Mouse (Mus musculus) spleen, postnatal 36 days (tissue): Measurements from ENCODE around the gene Acvr1.
A peak's percentile ranks its signal among the peaks of the same experiment; 100 is the strongest.

Experiments
- DNase-seq, 2 experiments: peaks; one replicate each; pipeline ENCODE4 v3.0.0; 2022; ENCODE audit warnings: low spot score in 2 of 2, mixed read lengths in 1 of 2

The Acvr1 gene

DNA sequence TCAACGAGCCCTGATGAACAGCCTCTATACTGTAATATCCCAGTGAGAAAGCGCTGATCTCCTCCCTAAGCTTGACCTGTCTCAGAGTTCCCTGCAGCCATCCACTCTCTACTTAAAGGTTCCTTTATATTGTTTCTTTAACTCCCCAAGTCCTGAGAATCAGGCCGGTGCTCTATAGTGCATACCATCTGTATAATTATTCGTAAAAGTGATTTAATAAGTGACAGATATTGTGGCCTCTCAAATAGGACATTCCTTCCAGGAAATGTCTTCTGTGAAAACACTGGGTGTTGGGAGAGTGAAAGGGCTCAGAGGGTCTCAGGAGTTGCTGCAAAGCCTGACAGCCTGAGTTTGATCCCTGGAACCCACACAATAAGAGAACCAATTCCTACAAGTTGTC lies 88.8 kb downstream of the Acvr1 start:
- no peak for DNase-seq

GRCm38 (mm10) chr2:58476956-58477715 lies 89.8 kb downstream of the Acvr1 start:
- DNase-seq: peak; percentile 10 to 31

DNA sequence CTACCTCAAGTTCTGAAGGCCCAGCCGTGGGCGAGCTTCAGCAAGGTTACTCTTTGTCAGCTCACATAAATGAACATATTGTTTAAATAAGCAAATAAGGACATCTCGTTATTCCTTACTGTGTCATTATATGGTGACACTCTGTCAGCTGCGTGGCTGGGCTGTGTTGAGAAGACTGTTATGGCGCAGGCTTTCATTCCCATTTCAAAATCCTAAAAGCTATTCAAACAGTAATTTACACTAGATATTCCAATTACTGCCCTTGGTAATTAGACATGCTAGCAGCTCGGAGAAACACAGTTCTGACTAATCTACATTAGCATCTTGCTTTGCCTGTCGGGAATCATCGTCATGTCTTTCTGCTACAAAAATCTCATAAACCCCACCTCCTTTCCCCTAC lies 91.4 kb downstream of the Acvr1 start:
- DNase-seq: no peak

DNA sequence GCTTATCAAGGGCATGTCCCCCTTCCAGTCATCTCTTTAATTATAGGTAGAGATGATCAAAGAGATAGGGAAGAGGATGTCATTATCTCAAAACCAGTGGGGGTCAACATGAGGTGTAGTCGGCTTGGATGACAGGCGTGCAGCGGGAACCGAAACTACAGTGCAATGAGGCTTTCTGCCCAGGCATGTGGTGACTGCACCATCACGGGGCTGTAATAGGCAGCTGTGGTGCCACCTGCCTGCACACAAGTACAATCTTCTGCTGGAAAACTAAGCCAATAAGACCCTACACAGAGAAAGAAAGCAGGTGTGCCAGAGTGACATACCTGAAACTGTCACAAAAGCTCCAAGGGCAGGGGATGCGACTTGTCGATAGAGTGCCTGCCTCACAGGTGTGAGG lies 96.7 kb downstream of the Acvr1 start:
- DNase-seq: peak in 1 of 2 experiments; percentile 8

DNA sequence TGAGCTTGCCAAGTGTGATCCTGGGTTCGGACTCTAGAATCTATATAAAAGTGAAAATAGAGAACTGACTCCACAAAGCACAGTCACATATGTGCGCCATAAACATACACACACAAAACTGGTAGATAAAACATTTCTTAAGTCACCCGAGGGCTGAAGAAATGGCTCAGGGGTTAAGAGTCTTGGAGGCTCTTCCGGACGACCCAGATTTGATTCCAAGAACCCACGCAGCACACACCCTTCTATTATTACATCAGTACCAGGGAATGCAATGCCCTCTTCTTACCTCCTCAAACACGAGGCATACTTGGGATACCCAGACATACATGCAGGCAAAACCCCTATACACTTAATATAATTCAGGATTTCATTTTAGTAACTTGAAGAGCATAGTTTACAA lies 97.1 kb downstream of the Acvr1 start, which contains the start of gene Gm17409:
Gene Gm17409 (plus strand): TSS at position 301 of the 400 bp plus-strand sequence.
- DNase-seq: no peak

DNA sequence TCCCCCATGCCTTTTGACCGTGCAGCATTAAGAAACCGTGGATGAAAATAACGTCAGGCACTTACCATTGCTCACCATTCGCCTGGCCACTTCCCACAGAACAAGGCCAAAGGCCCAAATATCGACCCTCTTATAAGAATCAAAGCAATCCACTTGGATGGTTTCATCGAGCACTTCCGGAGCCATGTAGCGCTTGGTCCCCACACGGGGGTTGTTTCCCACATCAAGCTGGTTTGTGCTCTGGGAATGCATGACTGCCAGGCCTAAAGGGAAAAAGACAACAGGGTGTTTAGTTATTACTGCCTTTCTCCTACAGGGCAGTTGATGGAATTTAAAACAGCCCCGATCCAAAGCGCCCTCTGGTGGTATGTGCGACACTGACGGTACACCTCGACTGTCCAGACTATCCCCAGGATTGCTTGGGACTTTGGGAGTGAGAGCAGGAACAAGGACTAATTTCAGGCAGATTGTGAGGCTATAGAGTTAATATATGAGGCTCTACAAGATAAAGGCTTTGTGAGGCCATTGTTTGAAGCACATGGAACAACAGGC lies 108.1 kb downstream of the Acvr1 start:
- no peak for DNase-seq

GRCm38 (mm10) chr2:58457488-58457865 lies 109.5 kb downstream of the Acvr1 start:
- no peak for DNase-seq

DNA sequence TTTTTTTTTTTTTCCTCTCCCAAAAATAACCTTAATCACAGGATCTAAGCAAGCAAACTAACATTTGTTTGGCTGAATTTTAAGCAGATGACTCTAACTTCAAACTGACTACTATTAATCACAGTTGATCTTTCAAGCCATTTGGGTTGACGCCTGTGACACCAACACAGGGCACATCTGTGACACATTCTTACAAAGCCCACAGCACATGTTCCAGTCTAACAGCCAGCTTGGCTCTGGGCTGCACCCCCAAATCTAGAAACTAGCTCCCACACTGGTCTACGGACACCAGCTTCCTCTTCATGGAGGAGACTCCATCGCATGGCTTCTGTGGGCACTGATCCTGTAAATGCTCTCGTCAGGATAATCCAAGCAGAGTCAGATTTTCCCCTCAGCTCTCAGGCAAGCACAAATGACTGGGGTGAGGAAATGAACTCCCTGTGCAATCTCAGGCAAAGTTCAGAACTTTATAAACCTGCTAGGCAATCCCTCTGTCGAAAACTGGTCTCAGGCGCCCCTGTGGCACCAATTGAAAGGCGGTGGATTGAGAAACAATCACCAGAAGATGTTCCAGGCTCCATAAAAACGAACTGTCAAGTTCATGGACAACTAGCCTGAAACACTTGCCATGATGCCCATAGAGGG lies 110.0 kb downstream of the Acvr1 start:
- DNase-seq: no peak

- DNase-seq: no peak
Measured at GRCm38 (mm10) chr2:58454095-58454865, 112.7 kb downstream of the Acvr1 start.

DNA sequence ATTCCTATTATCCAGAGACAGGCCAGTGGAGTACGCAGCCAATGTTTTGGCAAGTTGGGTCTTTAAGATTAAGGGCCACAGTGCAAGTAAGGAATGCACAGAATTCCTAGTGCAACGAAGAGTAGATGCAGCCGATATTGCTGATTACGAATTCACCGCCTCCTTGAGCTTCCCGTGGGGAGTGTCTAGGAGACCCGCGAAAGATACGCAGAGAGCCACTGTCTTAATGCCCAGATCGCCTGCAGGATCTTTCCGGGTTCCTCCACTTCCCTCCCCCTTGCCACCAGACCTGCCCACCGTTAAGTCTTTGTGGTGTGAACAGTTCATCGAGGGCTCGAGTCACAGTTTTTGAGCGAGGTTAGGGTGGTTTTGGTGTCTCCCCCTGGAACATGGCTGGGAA lies 120.0 kb downstream of the Acvr1 start:
- no peak for DNase-seq

GRCm38 (mm10) chr2:58443163-58443562 lies 123.8 kb downstream of the Acvr1 start:
- no peak for DNase-seq

DNA sequence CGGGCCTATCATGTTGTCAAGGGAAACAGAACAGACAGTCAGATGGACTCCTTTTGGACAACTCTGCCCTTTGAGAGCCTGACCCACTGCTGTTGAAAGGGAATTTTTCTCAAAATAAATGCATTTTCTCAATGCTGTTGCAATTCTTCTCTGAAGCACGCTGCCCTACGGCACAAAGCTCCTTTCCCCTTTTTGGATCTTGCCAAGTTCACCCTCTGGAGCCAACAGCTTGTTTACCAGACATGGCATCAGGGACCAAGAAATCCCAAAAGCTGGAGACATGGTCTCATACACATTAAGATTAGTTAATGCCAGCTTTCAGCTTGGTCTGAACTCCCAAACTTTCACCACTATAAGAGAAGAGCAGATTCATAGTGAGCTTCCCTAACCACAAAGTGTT lies 130.0 kb downstream of the Acvr1 start:
- DNase-seq: no peak

- DNase-seq: no peak
Measured at GRCm38 (mm10) chr2:58435507-58435906, 131.4 kb downstream of the Acvr1 start.

- no peak for DNase-seq
Measured at GRCm38 (mm10) chr2:58434438-58434837, 132.5 kb downstream of the Acvr1 start.

DNA sequence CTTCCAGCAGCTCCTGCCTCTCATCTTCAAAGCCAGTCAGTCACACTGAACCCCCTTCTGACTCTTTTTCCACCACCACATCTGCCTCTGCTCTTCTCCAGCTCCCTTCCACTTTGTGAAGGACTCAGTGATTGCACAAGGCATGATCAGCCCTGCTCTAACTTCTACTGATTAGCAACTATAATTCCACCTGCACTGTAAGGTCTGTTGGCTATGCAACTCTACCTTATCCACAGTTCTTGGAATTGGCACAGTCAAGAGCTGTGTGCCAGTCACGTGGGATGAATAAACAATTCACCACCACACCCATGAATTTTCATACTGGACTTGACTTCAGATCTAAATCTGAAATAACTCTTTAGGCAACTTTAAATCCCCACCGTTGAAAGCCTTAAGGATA lies 133.6 kb downstream of the Acvr1 start:
- no peak for DNase-seq

DNA sequence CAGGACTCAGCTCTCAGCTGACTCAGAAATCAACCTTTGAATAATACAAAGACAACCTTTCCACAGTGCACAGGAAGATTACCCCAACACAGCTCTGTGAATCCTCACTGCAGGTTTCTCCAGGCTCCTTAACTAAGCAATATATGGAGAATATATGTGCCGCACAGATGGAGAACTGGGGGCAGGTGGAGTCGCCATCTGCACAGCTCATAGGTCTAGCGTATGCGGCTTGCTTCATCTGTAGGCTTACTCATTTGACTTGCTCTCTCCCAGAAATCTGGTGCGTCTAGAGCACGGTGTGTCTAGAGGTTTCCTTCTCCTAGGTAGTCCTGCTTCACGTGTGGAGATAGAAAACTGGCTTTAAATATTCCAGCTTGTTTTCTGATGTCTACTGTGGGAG lies 134.7 kb downstream of the Acvr1 start:
- no peak for DNase-seq

DNA sequence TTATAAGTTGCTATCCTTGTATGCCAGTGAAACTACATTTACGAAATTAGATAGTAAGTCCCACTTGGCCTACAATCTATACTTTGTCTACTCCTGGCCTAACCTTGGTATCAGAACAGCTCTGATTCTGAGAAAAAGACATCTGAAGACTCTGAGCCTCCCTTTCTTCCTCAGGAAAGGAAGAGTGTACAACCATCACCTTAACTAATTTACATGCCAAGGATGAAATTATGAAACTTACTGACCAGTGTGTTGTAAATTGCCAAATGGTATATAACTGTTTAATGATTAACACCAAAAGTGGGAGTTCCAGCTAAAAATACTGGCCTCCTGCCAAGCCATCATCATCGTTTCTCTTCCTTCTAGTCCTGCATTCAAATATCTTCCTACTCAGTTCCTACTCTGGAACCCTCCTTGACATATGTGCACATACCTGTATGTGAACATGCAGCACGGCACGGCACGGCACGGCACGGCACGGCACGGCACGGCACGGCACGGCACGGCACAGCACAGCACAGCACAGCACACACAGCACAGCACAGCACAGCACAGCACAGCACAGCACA lies 141.4 kb downstream of the Acvr1 start:
- no peak for DNase-seq

DNA sequence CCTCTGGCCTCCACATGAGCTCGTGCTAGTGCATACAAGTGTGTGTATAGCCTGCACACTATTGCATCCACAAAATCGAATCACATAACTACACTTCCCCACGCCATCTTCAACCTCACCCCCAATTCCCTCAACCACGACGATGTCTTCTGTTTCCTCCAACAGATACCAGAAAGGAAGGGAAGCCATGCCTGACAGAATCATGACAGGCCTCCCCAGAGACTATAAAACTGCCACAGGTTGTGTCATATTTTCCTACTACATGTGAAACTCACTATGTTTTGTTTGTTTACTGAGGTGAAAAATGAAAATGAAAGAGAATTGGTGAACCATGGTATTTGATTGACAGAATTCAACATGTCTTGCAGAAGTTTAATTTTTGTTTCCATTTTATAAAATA lies 143.6 kb downstream of the Acvr1 start:
- peak; percentile 29 to 47 for DNase-seq

DNA sequence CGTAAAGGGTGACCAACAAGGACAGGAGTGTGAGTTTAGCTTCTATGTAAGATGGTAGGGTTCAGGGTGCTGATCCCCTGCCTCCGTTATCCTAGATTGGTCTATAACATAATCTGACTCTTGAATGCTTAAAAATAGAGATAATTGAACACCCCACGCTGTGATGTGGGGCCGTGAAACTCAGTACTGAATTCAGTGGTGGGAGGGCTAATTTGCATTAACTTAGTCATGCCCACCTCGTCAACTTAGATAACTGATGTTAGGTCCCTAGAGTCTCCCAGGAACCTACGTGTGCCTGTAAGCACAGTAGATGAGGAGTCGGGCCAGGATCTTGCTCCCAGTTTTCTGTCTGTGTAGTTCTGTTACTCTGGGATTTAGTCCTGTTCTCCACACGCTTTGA lies 147.4 kb downstream of the Acvr1 start:
- DNase-seq: no peak

DNA sequence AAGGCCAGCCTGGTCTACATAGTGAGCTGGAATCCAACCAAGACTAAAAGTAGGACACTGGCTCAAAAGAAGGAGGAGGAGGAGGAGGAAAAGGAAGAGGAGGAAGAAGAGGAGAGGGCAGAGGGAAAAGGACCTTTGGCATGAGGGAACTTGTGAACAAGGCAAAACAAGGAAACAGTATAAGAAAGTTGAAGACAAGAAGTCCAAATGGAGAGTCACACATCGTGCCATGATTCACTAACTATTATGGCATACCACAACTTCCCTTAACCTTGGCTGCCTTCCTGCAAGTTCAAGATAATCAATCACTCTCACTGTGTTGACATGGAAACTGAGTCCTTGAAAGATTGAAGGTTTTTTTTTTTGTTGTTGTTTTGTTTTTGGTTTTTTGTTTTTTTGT lies 148.8 kb downstream of the Acvr1 start:
- DNase-seq: no peak

DNA sequence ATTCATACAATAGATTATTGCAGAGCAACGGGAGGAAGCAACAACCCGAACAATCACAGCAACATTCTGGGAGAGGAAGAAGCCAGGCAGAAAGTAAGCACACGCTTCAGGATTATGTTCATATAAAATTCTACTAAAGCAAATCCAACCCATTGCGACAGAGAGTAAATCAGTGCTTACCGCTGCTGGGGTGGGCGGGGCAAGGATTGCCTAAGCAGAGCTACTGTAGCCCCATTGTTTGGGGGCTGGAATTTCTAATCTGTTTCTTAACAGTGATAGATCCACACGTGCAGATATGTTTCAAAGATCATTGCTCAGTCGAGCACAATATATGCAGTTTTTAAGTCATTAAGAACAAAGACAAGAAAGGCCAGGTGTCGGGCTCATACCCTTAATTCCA lies 149.3 kb downstream of the Acvr1 start:
- no peak for DNase-seq

DNA sequence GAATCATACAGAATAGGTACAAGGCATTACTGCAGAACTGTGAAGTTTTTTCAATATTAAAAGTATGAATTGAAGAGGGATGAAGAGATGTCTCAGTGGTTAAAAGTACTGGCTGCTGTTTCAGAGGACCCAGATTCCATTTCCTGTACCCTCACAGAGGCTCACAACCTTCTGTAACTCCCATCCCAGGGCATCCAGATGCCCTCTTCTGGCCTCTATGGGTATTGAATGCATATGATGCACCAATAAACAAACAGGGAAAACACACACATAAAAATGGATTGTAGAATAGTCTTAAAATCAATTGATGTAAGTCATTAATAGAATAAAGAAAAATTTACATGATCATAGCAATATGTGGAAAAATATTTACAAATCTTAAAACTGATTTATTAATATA lies 151.9 kb downstream of the Acvr1 start:
- DNase-seq: no peak
